Mouse (Mus musculus): ENCODE measurements around the gene Sqstm1. TPM values are rescaled to one million over a fixed set of nuclear protein-coding genes. Genes with fewer than 3 reads are reported as not detected.

Sqstm1 gene
- polyA plus RNA-seq (2012; rRNA removed) = 112 and 120 TPM in 2 replicates
- 214 and 227 TPM in 2 replicates for polyA plus RNA-seq (2014; fragmentation: Nextera tagmentation; extraction: Ambion mirVana)

GRCm38 (mm10) chr11:50210505-50211151 is at the start of gene Sqstm1, which contains the start of gene Mgat4b:
Sqstm1 (minus strand) TSS chr11:50210827.
Mgat4b (plus strand) TSS chr11:50210890.
- TF ChIP-seq POLR2A (IDR thresholded peaks at IDR 0.05; ENCODE audit: borderline replicate concordance, extremely low read depth, insufficient read depth, insufficient read length) = peak; percentile 95; the same call in 1 of the 2 replicates
- peaks cover 25% of the 10 kb centered on the region for H3K36me3 ChIP-seq (ENCODE audit: control insufficient read depth, insufficient read depth, low read length)
- H3K9ac ChIP-seq (ENCODE audit: low read depth, low read length, severe bottlenecking) = peak within 1 kb of the TSS; percentile 94
- H3K4me1 ChIP-seq (ENCODE audit: control insufficient read depth, insufficient read depth, low read length) = peaks cover 17% of the 10 kb centered on the region
- peak; percentile 75 for DNase-seq (ENCODE audit: low spot score)
- no peaks in the 10 kb centered on the region for H3K9me3 ChIP-seq (ENCODE audit: control insufficient read depth, low read length)
- ATAC-seq (ENCODE audit: low FRiP score, low read depth) = peak; percentile 82
- H3K4me3 ChIP-seq (replicated peaks; ENCODE audit: low read length) = peak within 1 kb of the TSS; percentile 95
- H3K4me2 ChIP-seq (replicated peaks; ENCODE audit: low read depth, low read length, severe bottlenecking) = peak within 1 kb of the TSS; percentile 65
- H3K27me3 ChIP-seq (ENCODE audit: control insufficient read depth, insufficient read depth, low read length) = no peaks in the 10 kb centered on the region
- 2% methylated on average over 34 of the region's 48 CpGs for WGBS
- H3K27ac ChIP-seq (replicated peaks; ENCODE audit: low read depth, low read length) = peak within 1 kb of the TSS; percentile 96

DNA sequence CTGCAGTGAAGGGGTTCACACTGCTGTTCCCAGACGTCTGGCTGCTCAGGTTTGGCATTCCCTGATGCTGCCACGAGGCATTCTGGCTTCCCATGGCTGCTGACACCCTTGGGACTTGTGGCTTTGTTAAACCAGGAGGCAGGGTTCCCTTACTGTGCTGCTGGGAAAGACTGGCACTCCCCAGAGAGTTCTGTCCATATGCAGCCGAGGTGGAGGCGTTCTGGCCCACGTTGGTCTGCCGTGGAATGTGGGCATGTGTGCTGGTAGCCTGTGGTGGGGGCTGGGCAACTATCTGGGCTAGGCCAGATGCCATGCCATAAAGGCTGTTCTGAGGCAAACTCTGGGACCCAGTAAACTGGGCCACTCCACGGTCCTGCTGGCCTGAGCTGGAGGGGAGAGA is 47.7 kb upstream of the Sqstm1 start:
- WGBS = 78% methylated on average over 7 of the region's 7 CpGs
- ATAC-seq (ENCODE audit: low FRiP score, low read depth) = no peak
- no peak for TF ChIP-seq POLR2A (IDR thresholded peaks at IDR 0.05; ENCODE audit: borderline replicate concordance, extremely low read depth, insufficient read depth, insufficient read length)

DNA sequence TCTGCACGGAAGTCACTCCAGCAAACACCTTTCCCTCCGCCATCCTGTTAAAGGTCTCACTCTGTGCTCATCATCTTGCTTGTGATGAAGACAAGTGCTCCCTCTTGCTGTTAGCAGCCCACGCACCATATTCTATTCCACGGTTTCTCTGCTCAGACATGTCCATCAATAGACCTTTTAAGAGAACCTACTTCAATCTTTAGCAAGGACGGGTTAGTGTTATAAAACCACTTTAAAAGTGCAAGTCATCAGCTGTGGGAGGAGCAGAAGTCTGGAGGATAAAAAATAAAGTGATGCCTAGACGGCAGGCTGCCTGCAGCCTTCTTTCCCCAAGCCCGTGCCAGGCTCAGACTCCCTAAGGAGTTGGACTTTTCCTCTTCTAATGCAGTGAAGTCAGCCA is 46.0 kb upstream of the Sqstm1 start:
- H3K36me3 ChIP-seq (ENCODE audit: control insufficient read depth, insufficient read depth, low read length) = peaks cover 58% of the 10 kb centered on the region

More for the DNA sequence above, 47.7 kb upstream of the Sqstm1 start:
- H3K36me3 ChIP-seq (ENCODE audit: control insufficient read depth, insufficient read depth, low read length) = peaks cover 74% of the 10 kb centered on the region
- no peak for DNase-seq (ENCODE audit: low spot score)
- no peak overlapping the region for H3K4me2 ChIP-seq (replicated peaks; ENCODE audit: low read depth, low read length, severe bottlenecking)
- H3K27ac ChIP-seq (replicated peaks; ENCODE audit: low read depth, low read length) = no peak overlapping the region
- no peak overlapping the region for H3K9ac ChIP-seq (ENCODE audit: low read depth, low read length, severe bottlenecking)
- H3K27me3 ChIP-seq (ENCODE audit: control insufficient read depth, insufficient read depth, low read length) = no peaks in the 10 kb centered on the region
- no peaks in the 10 kb centered on the region for H3K4me1 ChIP-seq (ENCODE audit: control insufficient read depth, insufficient read depth, low read length)
- no peak overlapping the region for H3K4me3 ChIP-seq (replicated peaks; ENCODE audit: low read length)
- no peaks in the 10 kb centered on the region for H3K9me3 ChIP-seq (ENCODE audit: control insufficient read depth, low read length)

DNA sequence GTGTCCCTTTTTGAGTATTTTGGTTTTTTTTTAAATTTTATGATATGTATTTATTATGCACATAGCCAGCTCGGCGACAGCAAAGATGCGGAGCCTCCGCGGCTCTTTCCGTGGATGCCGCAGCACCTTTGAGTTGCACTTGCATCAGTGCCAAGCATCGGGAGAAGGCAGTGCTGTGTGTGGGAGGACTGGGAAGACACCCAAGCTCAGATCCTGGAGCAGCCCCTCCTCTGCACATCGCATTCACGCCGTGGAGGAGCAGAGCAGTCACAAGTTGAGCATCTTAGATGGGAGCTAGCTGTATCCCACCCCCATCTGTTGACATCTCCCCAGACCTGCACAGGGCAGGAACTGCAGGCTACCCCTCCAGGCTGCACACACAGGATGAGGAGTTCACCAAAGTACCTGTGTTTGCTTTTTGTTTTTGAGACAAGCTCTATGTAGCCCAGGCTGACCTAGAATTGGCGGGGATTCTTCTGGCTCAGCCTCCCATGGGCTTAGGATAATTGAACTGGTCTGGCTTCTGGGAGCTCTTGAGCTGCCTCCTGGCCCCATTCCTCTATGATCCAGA is 43.5 kb upstream of the Sqstm1 start:
- no peak overlapping the region for H3K4me3 ChIP-seq (replicated peaks; ENCODE audit: low read length)
- H3K4me1 ChIP-seq (ENCODE audit: control insufficient read depth, insufficient read depth, low read length) = peaks cover 6% of the 10 kb centered on the region; the same call in 1 of the 2 replicates
- H3K36me3 ChIP-seq (ENCODE audit: control insufficient read depth, insufficient read depth, low read length) = peaks cover 33% of the 10 kb centered on the region
- H3K9me3 ChIP-seq (ENCODE audit: control insufficient read depth, low read length) = no peaks in the 10 kb centered on the region
- no peaks in the 10 kb centered on the region for H3K27me3 ChIP-seq (ENCODE audit: control insufficient read depth, insufficient read depth, low read length)
- no peak overlapping the region for H3K4me2 ChIP-seq (replicated peaks; ENCODE audit: low read depth, low read length, severe bottlenecking)
- TF ChIP-seq POLR2A (IDR thresholded peaks at IDR 0.05; ENCODE audit: borderline replicate concordance, extremely low read depth, insufficient read depth, insufficient read length) = no peak
- 80% methylated on average over 12 of the region's 12 CpGs for WGBS
- H3K27ac ChIP-seq (replicated peaks; ENCODE audit: low read depth, low read length) = no peak overlapping the region
- no peak for DNase-seq (ENCODE audit: low spot score)
- no peak overlapping the region for H3K9ac ChIP-seq (ENCODE audit: low read depth, low read length, severe bottlenecking)
- no peak for ATAC-seq (ENCODE audit: low FRiP score, low read depth)

More for the DNA sequence above, 46.0 kb upstream of the Sqstm1 start:
- WGBS = 82% methylated on average over 7 of the region's 7 CpGs
- Histone ChIP-seq H3K4me2 (replicated peaks; ENCODE audit: low read depth, low read length, severe bottlenecking) (no peak overlapping the region), H3K9me3 (ENCODE audit: control insufficient read depth, low read length) (no peaks in the 10 kb centered on the region), H3K4me1 (ENCODE audit: control insufficient read depth, insufficient read depth, low read length) (peaks cover 6% of the 10 kb centered on the region; the same call in 1 of the 2 replicates), H3K27me3 (ENCODE audit: control insufficient read depth, insufficient read depth, low read length) (no peaks in the 10 kb centered on the region), H3K9ac (ENCODE audit: low read depth, low read length, severe bottlenecking) (no peak overlapping the region), H3K4me3 (replicated peaks; ENCODE audit: low read length) (no peak overlapping the region), H3K27ac (replicated peaks; ENCODE audit: low read depth, low read length) (no peak overlapping the region)
- ATAC-seq (ENCODE audit: low FRiP score, low read depth) (no peak), DNase-seq (ENCODE audit: low spot score) (no peak)
- no peak for TF ChIP-seq POLR2A (IDR thresholded peaks at IDR 0.05; ENCODE audit: borderline replicate concordance, extremely low read depth, insufficient read depth, insufficient read length)

DNA sequence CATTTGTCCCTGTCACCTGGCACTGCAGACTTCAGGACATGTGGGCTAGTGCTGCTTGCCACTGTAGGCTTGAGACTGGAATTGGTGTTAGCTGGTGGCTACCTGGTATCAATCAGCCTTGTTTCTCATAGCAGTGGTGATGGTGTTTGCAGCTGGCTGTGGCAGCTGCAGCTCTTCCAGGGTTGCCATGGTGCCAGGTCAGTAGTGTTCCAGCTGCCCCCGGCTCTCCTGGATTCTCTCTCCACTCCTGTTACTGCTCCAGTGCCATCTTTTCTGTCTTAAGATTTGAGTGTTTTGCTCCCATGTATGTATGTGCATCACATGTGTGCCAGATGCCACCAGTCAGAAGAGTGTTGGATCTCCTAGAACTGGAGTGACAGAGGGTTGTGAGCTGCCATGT is 42.8 kb upstream of the Sqstm1 start:
- H3K4me2 ChIP-seq (replicated peaks; ENCODE audit: low read depth, low read length, severe bottlenecking) = no peak overlapping the region
- peaks cover 6% of the 10 kb centered on the region; the same call in 1 of the 2 replicates for H3K4me1 ChIP-seq (ENCODE audit: control insufficient read depth, insufficient read depth, low read length)
- no peak overlapping the region for H3K9ac ChIP-seq (ENCODE audit: low read depth, low read length, severe bottlenecking)
- H3K9me3 ChIP-seq (ENCODE audit: control insufficient read depth, low read length) = no peaks in the 10 kb centered on the region
- no peak for TF ChIP-seq POLR2A (IDR thresholded peaks at IDR 0.05; ENCODE audit: borderline replicate concordance, extremely low read depth, insufficient read depth, insufficient read length)
- WGBS = 33% methylated on average over 1 of the region's 1 CpGs
- peaks cover 26% of the 10 kb centered on the region for H3K36me3 ChIP-seq (ENCODE audit: control insufficient read depth, insufficient read depth, low read length)
- H3K27me3 ChIP-seq (ENCODE audit: control insufficient read depth, insufficient read depth, low read length) = no peaks in the 10 kb centered on the region
- ATAC-seq (ENCODE audit: low FRiP score, low read depth) (no peak), DNase-seq (ENCODE audit: low spot score) (no peak)
- H3K4me3 ChIP-seq (replicated peaks; ENCODE audit: low read length) = no peak overlapping the region
- H3K27ac ChIP-seq (replicated peaks; ENCODE audit: low read depth, low read length) = no peak overlapping the region
